Mouse (Mus musculus) heart, embryonic 15.5 days (tissue): ENCODE measurements at regions not wholly inside any gene's neighbourhood (a gene's known extent, or its start where the extent isn't known, plus 50 kb on each side); places are given as distances from the start of the nearest gene placed in this dataset.

Experiments used
- ATAC-seq: fragments of 200-750 bp; cut with Nextera tagmentation; replicated peaks from 2 replicates; pipeline ENCODE4 v1.8.0; 2017; ENCODE audit warnings: low read depth, moderate TSS enrichment; ENCODE audit not compliant: insufficient number of reproducible peaks, insufficient read depth, low FRiP score
- H3K27ac ChIP-seq: fragments of 300-500 bp; sonication (generic); 2 replicates; pipeline ENCODE4 v1.5.1; 2015; ENCODE audit warnings: mild to moderate bottlenecking, inconsistent platforms
- H3K27me3 ChIP-seq: fragments of 300-500 bp; sonication (generic); 2 replicates; pipeline ENCODE4 v1.6.1; 2015; ENCODE audit warnings: inconsistent platforms
- H3K36me3 ChIP-seq: fragments of 300-500 bp; sonication (generic); 2 replicates; pipeline ENCODE4 v1.6.1; 2015; ENCODE audit warnings: mild to moderate bottlenecking, inconsistent platforms
- H3K4me1 ChIP-seq: fragments of 300-500 bp; sonication (generic); replicated peaks from 2 replicates; pipeline ENCODE4 v1.6.1; 2015; ENCODE audit warnings: inconsistent platforms
- H3K4me2 ChIP-seq: fragments of 300-500 bp; sonication (generic); 2 replicates; pipeline ENCODE4 v1.6.1; 2015; ENCODE audit warnings: inconsistent platforms, mild to moderate bottlenecking, moderate library complexity
- H3K4me3 ChIP-seq: fragments of 300-500 bp; sonication (generic); 2 replicates; pipeline ENCODE4 v1.5.1; 2015; ENCODE audit warnings: mild to moderate bottlenecking, inconsistent platforms
- H3K9ac ChIP-seq: fragments of 300-500 bp; sonication (generic); 2 replicates; pipeline ENCODE4 v1.6.1; 2015; ENCODE audit warnings: mild to moderate bottlenecking, inconsistent platforms
- H3K9me3 ChIP-seq: fragments of 300-500 bp; sonication (generic); replicated peaks from 2 replicates; pipeline ENCODE4 v1.6.1; 2016; ENCODE audit warnings: inconsistent platforms
- WGBS: fragments of 180-500 bp; shearing (Covaris S2); methylation state at CpG from one replicate; pipeline ENCODE4 v1.1.7; 2015; ENCODE audit warnings: mixed read lengths; 5-methylcytosine and 5-hydroxymethylcytosine counted together

DNA sequence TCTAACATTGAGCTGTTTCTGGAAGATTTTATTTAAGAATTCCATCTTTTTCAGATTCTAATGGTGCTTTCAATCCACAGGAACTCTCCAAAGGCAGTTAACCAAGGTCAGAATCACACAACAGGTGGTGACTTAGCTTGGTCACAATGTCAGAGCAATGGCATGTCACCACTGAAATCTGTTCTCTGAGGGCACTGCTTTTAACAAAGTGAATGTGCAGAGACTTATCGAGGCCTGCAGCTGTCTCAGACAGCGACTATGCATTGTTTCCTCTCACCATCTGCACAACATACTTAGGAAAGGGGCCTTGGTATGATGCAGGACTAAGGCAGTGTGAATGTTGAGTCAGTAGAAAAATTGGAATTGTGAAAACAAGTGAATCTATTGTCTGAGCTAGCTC is 638.9 kb upstream of the Igfbp3 start:
- no peak overlapping the region for H3K4me2 ChIP-seq
- H3K9me3 ChIP-seq = no peaks in the 10 kb centered on the region
- H3K27ac ChIP-seq = no peak overlapping the region
- WGBS = 48% methylated on average over 2 of the region's 2 CpGs
- H3K36me3 ChIP-seq = no peaks in the 10 kb centered on the region
- no peak overlapping the region for H3K9ac ChIP-seq
- H3K27me3 ChIP-seq = no peaks in the 10 kb centered on the region
- no peak for ATAC-seq
- H3K4me3 ChIP-seq = no peak overlapping the region
- no peaks in the 10 kb centered on the region for H3K4me1 ChIP-seq

DNA sequence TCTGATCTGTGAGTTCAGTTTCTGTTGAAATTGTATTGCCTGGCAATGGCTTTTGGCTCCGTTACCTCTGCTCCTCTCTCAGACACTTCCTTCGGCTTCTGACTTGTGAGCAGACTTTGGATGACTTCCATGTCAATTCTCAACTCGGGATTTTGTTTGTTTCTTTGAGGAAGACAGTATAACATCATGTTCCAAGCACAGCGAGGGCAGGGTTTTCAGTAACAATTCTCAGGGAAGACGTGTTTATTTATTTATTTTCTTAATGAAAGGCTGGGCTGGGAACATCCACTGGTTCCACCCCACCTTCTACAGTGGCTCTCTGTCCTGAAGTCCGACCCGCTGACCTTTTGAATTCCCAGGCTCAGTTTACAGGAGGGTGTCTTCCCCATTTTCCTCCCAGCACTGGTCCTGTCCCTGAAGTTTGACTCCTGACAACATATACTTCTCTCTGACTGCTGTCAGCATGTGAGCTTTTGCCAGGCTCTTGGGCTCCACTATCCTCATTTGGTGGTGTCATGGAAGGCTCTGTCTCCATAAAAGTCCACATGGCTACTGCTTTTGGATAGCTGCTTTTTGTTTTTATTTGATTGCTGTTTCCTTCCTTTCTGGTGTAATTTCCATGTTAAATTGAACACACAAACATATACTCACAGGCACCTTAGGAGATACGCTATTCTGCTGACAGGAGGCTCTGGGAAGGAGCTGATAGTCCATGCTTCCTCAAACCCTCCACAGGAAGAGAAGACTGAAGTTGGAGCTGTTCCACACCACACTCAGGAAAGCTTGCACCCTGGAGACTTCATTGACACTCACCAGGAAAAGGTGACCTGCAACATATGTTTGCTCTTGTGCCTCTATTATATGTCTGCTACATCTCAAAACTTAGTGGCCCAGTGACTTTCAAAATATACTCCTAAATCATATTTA is 624.9 kb upstream of the Igfbp3 start:
- Histone ChIP-seq H3K4me2 (no peak overlapping the region), H3K27me3 (no peaks in the 10 kb centered on the region), H3K4me1 (0 out of 2 replicates have a peak, but pooled peaks cover 4% of the 10 kb centered on the region), H3K9ac (no peak overlapping the region), H3K4me3 (no peak overlapping the region), H3K9me3 (no peaks in the 10 kb centered on the region), H3K36me3 (no peaks in the 10 kb centered on the region), H3K27ac (peak overlapping the region; percentile 48; the same call in 1 of the 2 replicates)
- 43% methylated on average over 8 of the region's 8 CpGs for WGBS
- ATAC-seq = 0 out of 2 replicates have a peak, but pooled peaks have one; percentile 18

DNA sequence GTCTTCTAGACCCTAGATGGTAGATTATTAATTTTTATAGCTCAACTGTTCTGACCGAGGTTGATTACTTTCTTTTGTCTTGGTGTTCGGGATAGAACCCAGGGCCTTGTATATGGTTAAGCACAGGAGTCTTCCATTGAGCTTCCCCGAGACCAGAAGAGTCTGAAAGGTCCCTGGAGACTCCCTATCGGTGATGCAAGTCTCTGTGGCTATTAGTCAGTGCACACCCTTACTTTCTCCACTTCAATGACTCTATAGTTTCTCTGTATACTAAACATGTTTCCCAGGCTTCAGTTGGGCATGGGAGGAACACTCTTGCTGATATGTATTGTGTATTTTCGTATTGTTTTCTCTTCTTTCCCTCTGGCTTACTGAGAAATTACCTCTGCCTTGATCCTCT is 623.8 kb upstream of the Igfbp3 start:
- Histone ChIP-seq H3K4me1 (0 out of 2 replicates have a peak, but pooled peaks cover 4% of the 10 kb centered on the region), H3K27ac (no peak overlapping the region), H3K4me3 (no peak overlapping the region), H3K9ac (no peak overlapping the region), H3K27me3 (no peaks in the 10 kb centered on the region), H3K4me2 (no peak overlapping the region), H3K9me3 (no peaks in the 10 kb centered on the region), H3K36me3 (no peaks in the 10 kb centered on the region)
- no peak for ATAC-seq
- WGBS = 80% methylated on average over 5 of the region's 5 CpGs

DNA sequence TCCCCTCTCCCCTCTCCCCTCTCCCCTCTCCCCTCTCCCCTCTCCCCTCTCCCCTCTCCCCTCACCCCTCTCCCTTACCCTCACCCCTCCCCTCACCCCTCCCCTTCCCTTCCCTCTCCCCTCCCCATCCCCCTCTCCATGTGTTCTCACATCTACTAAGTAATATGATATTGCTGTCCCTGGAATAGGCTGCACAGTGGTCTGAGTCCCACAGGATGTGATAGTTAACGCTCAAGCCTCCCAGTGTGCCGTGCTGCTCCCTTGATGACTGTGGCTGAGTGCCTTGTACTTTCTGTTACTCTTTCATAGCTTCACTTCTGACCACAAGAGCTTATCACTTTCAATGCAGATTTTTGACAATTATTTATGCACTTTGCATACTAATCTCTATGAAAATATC is 620.4 kb upstream of the Igfbp3 start:
- Histone ChIP-seq H3K4me3 (no peak overlapping the region), H3K9ac (no peak overlapping the region), H3K27me3 (no peaks in the 10 kb centered on the region), H3K4me1 (0 out of 2 replicates have a peak, but pooled peaks cover 4% of the 10 kb centered on the region), H3K4me2 (no peak overlapping the region), H3K9me3 (no peaks in the 10 kb centered on the region), H3K27ac (no peak overlapping the region), H3K36me3 (no peaks in the 10 kb centered on the region)
- 33% methylated on average over 2 of the region's 2 CpGs for WGBS
- ATAC-seq = no peak

DNA sequence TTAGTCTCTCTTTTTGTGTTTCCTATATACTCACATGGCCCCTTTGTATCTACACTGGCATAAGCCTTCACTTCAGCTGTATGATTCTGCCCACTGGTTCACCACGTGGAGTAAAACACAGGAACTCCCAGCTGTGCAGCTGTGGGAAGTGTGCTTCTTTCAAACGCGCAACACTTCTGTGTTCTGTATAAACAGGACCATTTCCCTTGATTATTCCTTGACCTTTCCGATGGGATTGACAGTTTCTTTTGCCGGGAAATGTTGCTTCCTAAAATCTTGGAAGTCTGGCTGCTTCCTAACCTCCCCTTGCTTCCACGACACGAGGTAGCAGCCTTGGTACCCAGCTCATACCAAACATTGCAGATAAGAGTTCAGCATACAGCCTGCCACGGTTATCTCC is 618.7 kb upstream of the Igfbp3 start:
- Histone ChIP-seq H3K27ac (no peak overlapping the region), H3K9me3 (no peaks in the 10 kb centered on the region), H3K4me2 (no peak overlapping the region), H3K36me3 (no peaks in the 10 kb centered on the region), H3K4me1 (no peaks in the 10 kb centered on the region), H3K27me3 (no peaks in the 10 kb centered on the region), H3K9ac (no peak overlapping the region), H3K4me3 (no peak overlapping the region)
- WGBS = 36% methylated on average over 8 of the region's 8 CpGs
- ATAC-seq = no peak

DNA sequence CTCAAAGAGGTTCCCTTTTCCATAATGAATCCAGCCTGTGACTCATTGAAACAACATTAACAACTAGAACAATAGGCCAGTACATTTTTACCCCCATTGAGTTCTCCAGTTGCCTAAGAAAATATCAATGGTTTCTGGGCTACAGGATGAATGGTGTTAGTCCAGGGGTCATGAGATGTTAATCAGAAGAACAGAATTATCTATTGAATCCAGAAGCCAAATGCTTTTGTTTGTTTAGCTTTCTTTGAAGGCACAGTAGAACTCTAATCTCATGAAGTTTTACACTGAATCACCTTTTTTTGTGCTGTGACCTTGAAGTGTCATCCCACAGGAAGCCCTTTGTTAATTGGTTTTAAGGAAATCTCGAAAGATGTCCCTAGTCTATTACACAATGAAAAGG is 616.0 kb upstream of the Igfbp3 start:
- WGBS = 36% methylated on average over 1 of the region's 1 CpGs

DNA sequence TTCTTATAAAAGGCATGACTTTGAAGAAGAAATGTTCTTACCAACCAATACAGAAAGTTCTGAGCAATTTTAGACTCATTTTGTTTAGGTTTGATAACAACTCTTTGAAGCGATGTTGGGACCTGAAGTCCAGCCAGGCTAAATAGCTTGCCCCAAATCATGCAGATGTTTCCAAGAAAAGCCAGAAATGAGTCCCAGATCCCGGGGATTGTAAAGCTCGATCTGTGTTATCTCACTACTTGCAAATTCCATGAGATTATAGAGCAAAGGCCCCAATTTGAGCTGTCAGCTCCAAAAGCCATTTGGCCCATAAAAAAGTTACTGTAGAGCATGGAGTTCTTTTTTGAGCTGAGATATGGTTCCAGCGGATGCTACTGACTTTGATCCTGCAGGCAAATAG is 614.3 kb upstream of the Igfbp3 start:
- Histone ChIP-seq H3K27ac (no peak overlapping the region), H3K9ac (no peak overlapping the region), H3K9me3 (no peaks in the 10 kb centered on the region), H3K36me3 (no peaks in the 10 kb centered on the region), H3K27me3 (no peaks in the 10 kb centered on the region), H3K4me3 (no peak overlapping the region), H3K4me2 (no peak overlapping the region), H3K4me1 (no peaks in the 10 kb centered on the region)
- WGBS = 52% methylated on average over 4 of the region's 4 CpGs
- ATAC-seq = no peak

More for the DNA sequence above, 616.0 kb upstream of the Igfbp3 start:
- Histone ChIP-seq H3K4me3 (no peak overlapping the region), H3K9me3 (no peaks in the 10 kb centered on the region), H3K9ac (no peak overlapping the region), H3K27me3 (no peaks in the 10 kb centered on the region), H3K4me2 (no peak overlapping the region), H3K27ac (no peak overlapping the region), H3K4me1 (no peaks in the 10 kb centered on the region), H3K36me3 (no peaks in the 10 kb centered on the region)
- no peak for ATAC-seq

DNA sequence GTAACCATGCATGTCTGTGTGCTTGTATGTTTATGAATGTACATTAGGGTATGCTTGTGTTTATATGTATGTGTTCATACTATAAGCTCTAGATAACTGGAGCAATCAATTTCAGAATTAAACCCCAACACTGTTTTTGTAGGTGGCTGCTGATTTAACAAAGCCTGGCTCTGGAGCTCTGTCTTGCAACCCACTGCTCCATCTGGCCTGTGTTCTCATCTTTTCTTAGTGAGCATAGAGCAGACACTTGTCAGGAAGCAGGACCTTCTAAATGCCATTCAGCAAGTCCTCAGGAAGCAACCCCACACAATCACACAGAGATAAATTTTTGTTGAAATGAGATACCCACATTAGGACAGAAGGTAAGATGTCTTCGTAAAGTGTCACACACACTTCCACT is 613.7 kb upstream of the Igfbp3 start:
- Histone ChIP-seq H3K4me2 (no peak overlapping the region), H3K4me1 (no peaks in the 10 kb centered on the region), H3K9me3 (no peaks in the 10 kb centered on the region), H3K36me3 (no peaks in the 10 kb centered on the region), H3K4me3 (no peak overlapping the region), H3K27ac (no peak overlapping the region), H3K9ac (no peak overlapping the region), H3K27me3 (no peaks in the 10 kb centered on the region)
- ATAC-seq = no peak
- 45% methylated on average over 1 of the region's 1 CpGs for WGBS

DNA sequence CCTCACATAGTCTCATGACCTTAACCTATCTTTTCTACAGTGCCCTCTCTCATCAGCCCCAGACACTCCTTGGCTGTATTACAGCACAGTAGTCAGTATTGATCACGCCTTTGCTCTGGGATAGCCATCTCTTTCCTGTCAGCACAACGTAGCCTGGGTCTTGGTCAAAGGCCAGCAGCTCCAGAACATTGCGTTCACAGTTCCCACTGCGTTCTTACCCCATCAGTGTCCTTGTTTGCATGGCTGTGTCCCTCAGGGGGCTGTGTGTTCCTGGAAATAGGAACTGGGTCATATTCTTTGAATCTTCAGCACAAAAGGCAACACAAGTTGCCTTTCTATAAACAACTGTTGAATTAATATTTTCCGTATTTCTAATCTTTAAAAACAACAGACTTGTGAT is 602.0 kb upstream of the Igfbp3 start:
- no peaks in the 10 kb centered on the region for H3K9me3 ChIP-seq
- H3K27me3 ChIP-seq = no peaks in the 10 kb centered on the region

DNA sequence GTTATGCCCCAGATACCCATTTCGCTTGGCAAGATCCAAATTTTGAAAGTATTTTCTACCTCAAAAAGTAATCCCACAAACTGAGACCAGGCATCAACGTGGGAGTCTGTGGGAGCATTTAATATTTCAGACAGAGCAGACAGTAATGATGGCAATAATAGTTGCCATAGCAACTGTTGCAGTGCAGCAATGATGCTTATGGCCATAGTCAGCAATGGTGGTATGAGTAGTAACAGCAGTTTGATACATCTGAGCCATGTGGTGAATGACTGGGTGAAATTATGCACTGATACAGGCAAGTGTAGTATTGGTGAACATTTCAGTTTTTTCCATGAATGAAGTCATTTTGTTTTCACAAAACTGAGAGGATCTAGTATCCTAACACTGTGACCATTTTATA is 600.8 kb upstream of the Igfbp3 start:
- WGBS = 84% methylated on average over 2 of the region's 2 CpGs

More for the DNA sequence above, 602.0 kb upstream of the Igfbp3 start:
- Histone ChIP-seq H3K36me3 (no peaks in the 10 kb centered on the region), H3K4me2 (no peak overlapping the region), H3K4me1 (no peaks in the 10 kb centered on the region), H3K4me3 (no peak overlapping the region), H3K9ac (no peak overlapping the region), H3K27ac (no peak overlapping the region)
- no peak for ATAC-seq
- WGBS = 84% methylated on average over 5 of the region's 5 CpGs

DNA sequence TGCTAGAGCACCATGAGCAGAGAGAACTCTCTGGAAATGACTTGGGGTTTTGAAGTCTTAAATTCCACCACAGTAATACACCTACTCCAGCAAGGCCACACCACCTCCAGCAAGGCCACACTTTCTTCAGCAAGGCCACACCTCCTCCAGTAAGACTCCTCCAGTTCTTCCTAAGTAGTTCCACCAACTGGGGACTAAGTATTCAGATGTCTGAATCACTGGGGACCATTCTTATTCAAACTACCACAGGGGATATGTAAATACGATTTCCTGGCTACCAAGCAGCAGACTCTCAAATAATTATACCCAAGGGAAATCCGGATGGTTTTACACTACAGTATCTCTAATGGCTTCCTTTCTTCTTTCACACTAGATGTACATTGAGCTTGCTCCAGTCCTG is 598.7 kb upstream of the Igfbp3 start:
- Histone ChIP-seq H3K4me2 (no peak overlapping the region), H3K9me3 (no peaks in the 10 kb centered on the region), H3K9ac (no peak overlapping the region), H3K36me3 (no peaks in the 10 kb centered on the region), H3K27me3 (no peaks in the 10 kb centered on the region), H3K4me1 (no peaks in the 10 kb centered on the region), H3K27ac (no peak overlapping the region), H3K4me3 (no peak overlapping the region)
- ATAC-seq = no peak
- 67% methylated on average over 2 of the region's 2 CpGs for WGBS

More for the DNA sequence above, 600.8 kb upstream of the Igfbp3 start:
- H3K9ac ChIP-seq = no peak overlapping the region
- ATAC-seq = no peak
- H3K27me3 ChIP-seq = no peaks in the 10 kb centered on the region
- no peaks in the 10 kb centered on the region for H3K9me3 ChIP-seq
- H3K4me2 ChIP-seq = no peak overlapping the region
- H3K4me3 ChIP-seq = no peak overlapping the region
- no peak overlapping the region for H3K27ac ChIP-seq
- no peaks in the 10 kb centered on the region for H3K36me3 ChIP-seq
- no peaks in the 10 kb centered on the region for H3K4me1 ChIP-seq

DNA sequence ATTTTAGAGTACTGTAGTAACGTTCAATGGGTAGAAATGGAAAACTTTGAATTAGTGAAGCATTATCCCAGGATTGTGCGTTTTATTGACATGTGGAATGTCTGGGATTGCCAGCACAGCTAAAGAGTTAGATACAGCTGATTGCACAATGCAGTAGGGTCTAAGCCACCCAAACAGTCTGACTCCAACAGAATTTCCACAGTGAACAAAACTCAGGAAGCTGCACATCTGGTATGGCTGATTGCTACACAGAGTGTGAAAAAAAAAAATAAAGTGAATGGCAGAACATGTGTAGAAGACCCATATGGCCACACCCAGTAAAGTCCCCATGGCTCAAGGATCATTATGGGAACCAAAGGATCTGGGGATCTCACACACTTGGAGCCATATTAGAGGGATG is 596.0 kb upstream of the Igfbp3 start:
- no peaks in the 10 kb centered on the region for H3K36me3 ChIP-seq
- H3K4me2 ChIP-seq = no peak overlapping the region
- no peak overlapping the region for H3K4me3 ChIP-seq
- no peaks in the 10 kb centered on the region for H3K4me1 ChIP-seq
- no peak overlapping the region for H3K9ac ChIP-seq
- H3K27ac ChIP-seq = no peak overlapping the region
- no peaks in the 10 kb centered on the region for H3K9me3 ChIP-seq
- 72% methylated on average over 2 of the region's 2 CpGs for WGBS
- no peak for ATAC-seq
- H3K27me3 ChIP-seq = no peaks in the 10 kb centered on the region
